In genomic region chr11:68408127-68408526, GRCm38 (mm10) we compare ENCODE assay signal across 8 mouse cellular contexts. TPM values are rescaled to one million over a fixed set of nuclear protein-coding genes. Genes with fewer than 3 reads are reported as not detected.
DNase-seq lines count a peak whose midpoint lies in the region; ATAC-seq lines count a peak whose summit lies in the region.

No protein-coding gene starts in this region.

- no peaks in the 10 kb centered on the region for H3K27me3 ChIP-seq in forebrain, embryonic 16.5 days (replicated peaks; ENCODE audit: control insufficient read depth, insufficient read depth, low read length)
- peaks cover 41% of the 10 kb centered on the region for H3K27me3 ChIP-seq in limb, embryonic 10.5 days (ENCODE audit: low read depth, poor library complexity, severe bottlenecking)
- H3K27me3 ChIP-seq in neural tube, embryonic 11.5 days (ENCODE audit: control insufficient read depth, insufficient read depth, low read length), result no peaks in the 10 kb centered on the region

- H3K9me3 ChIP-seq in forebrain, embryonic 16.5 days (ENCODE audit: control insufficient read depth, low read length), result no peaks in the 10 kb centered on the region
- H3K9me3 ChIP-seq in limb, embryonic 10.5 days (replicated peaks), result no peaks in the 10 kb centered on the region
- no peaks in the 10 kb centered on the region for H3K9me3 ChIP-seq in neural tube, embryonic 11.5 days (ENCODE audit: control insufficient read depth, low read length)

- H3K4me1 ChIP-seq in forebrain, embryonic 16.5 days (replicated peaks; ENCODE audit: control insufficient read depth, insufficient read depth, low read length), result no peaks in the 10 kb centered on the region
- no peaks in the 10 kb centered on the region for H3K4me1 ChIP-seq in limb, embryonic 10.5 days
- H3K4me1 ChIP-seq in neural tube, embryonic 11.5 days (ENCODE audit: control insufficient read depth, insufficient read depth, low read length), result no peaks in the 10 kb centered on the region

- ATAC-seq in forebrain, embryonic 16.5 days, result 0 out of 2 replicates have a peak, but pooled peaks have one; percentile 23
- no peak for ATAC-seq in neural tube, embryonic 11.5 days (ENCODE audit: insufficient read depth, low FRiP score, low TSS enrichment)

- H3K4me3 ChIP-seq in forebrain, embryonic 16.5 days (replicated peaks; ENCODE audit: low read length), result no peak overlapping the region
- H3K4me3 ChIP-seq in limb, embryonic 10.5 days, result no peak overlapping the region
- H3K4me3 ChIP-seq in neural tube, embryonic 11.5 days (ENCODE audit: low read depth, low read length), result no peak overlapping the region

- H3K4me2 ChIP-seq in forebrain, embryonic 16.5 days (ENCODE audit: low read length), result no peak overlapping the region
- H3K4me2 ChIP-seq in neural tube, embryonic 11.5 days (ENCODE audit: low read depth), result no peak overlapping the region

- 46% methylated on average over 2 of the region's 2 CpGs for WGBS in forebrain, embryonic 16.5 days
- 58% methylated on average over 2 of the region's 2 CpGs for WGBS in limb, embryonic 10.5 days
- 64% methylated on average over 2 of the region's 2 CpGs for WGBS in neural tube, embryonic 11.5 days

- no peaks in the 10 kb centered on the region for H3K36me3 ChIP-seq in forebrain, embryonic 16.5 days (ENCODE audit: control insufficient read depth, insufficient read depth)
- no peaks in the 10 kb centered on the region for H3K36me3 ChIP-seq in limb, embryonic 10.5 days
- no peaks in the 10 kb centered on the region for H3K36me3 ChIP-seq in neural tube, embryonic 11.5 days (ENCODE audit: control insufficient read depth, insufficient read depth, low read length)

- no peak overlapping the region for H3K9ac ChIP-seq in forebrain, embryonic 16.5 days (replicated peaks; ENCODE audit: low read depth, low read length)
- no peak overlapping the region for H3K9ac ChIP-seq in neural tube, embryonic 11.5 days (ENCODE audit: low read length)

- H3K27ac ChIP-seq in forebrain, embryonic 16.5 days (ENCODE audit: low read length), result no peak overlapping the region
- H3K27ac ChIP-seq in limb, embryonic 10.5 days, result no peak overlapping the region
- no peak overlapping the region for H3K27ac ChIP-seq in neural tube, embryonic 11.5 days (ENCODE audit: low read depth, low read length)

- peak; percentile 44 to 45 for DNase-seq in urinary bladder, adult 18-20 months (ENCODE audit: low spot score in 2 of 2)
- no peak for DNase-seq in urinary bladder, postnatal 10 days (ENCODE audit: low spot score)
- DNase-seq in c-Kit-positive CD71-positive TER-119-positive erythroid progenitor cells, embryonic 14.5 days (ENCODE audit: low spot score), result peak; percentile 39
- DNase-seq in induced T-regulatory cell, adult 2 months (ENCODE audit: low read depth), result peak; percentile 87
- DNase-seq in limb, embryonic 10.5 days (ENCODE audit: low spot score), result peak; percentile 75
- peak; percentile 69 for DNase-seq in neural tube, embryonic 11.5 days (ENCODE audit: low spot score)
- peak; percentile 59 to 63 for DNase-seq in thymus, postnatal 36 days

RNA-seq across cellular contexts. Expression of gene Ntn1, which starts 7.5 kb away (rescaled TPM):
- polyA plus RNA-seq in forebrain, embryonic 16.5 days (2015; fragmentation: Nextera tagmentation; extraction: Ambion mirVana), result 6.8 and 9.4 TPM in 2 replicates
- polyA plus RNA-seq in limb, embryonic 10.5 days (2016; fragmentation: Nextera tagmentation; extraction: Ambion mirVana), result 4.8 and 7.7 TPM in 2 replicates
- 10.0 and 11.5 TPM in 2 replicates for polyA plus RNA-seq in neural tube, embryonic 11.5 days (2014; fragmentation: Nextera tagmentation; extraction: Ambion mirVana)

RNA-seq across cellular contexts. Expression of gene Pik3r5, which starts 23.8 kb away (rescaled TPM):
- polyA plus RNA-seq in forebrain, embryonic 16.5 days (2015; fragmentation: Nextera tagmentation; extraction: Ambion mirVana), result 0.11 and 0.14 TPM in 2 replicates
- polyA plus RNA-seq in limb, embryonic 10.5 days (2016; fragmentation: Nextera tagmentation; extraction: Ambion mirVana), result 1.3 and 1.5 TPM in 2 replicates
- 1.2 and 2.1 TPM in 2 replicates for polyA plus RNA-seq in neural tube, embryonic 11.5 days (2014; fragmentation: Nextera tagmentation; extraction: Ambion mirVana)
